Mouse (Mus musculus) C3H10T1/2 (cell line): ENCODE results near the gene Rnf2. TPM values are rescaled to one million over a fixed set of nuclear protein-coding genes. Genes with fewer than 3 reads are reported as not detected.

ENCODE experiments used
- polyA plus RNA-seq, 2 experiments: library from polyadenylated mRNA; unstranded; fragments of >200 nt; fragmentation: generic; extraction: Trizol; gene quantifications; one replicate each; pipeline ENCODE4 v1.2.1; 2012; ENCODE audit warnings: missing spikeins in 2 of 2

The Rnf2 gene
- 1 to 10 TPM in 1 of 2 experiments, under 1 TPM in 1; 0.78 to 9.7 TPM for polyA plus RNA-seq

DNA sequence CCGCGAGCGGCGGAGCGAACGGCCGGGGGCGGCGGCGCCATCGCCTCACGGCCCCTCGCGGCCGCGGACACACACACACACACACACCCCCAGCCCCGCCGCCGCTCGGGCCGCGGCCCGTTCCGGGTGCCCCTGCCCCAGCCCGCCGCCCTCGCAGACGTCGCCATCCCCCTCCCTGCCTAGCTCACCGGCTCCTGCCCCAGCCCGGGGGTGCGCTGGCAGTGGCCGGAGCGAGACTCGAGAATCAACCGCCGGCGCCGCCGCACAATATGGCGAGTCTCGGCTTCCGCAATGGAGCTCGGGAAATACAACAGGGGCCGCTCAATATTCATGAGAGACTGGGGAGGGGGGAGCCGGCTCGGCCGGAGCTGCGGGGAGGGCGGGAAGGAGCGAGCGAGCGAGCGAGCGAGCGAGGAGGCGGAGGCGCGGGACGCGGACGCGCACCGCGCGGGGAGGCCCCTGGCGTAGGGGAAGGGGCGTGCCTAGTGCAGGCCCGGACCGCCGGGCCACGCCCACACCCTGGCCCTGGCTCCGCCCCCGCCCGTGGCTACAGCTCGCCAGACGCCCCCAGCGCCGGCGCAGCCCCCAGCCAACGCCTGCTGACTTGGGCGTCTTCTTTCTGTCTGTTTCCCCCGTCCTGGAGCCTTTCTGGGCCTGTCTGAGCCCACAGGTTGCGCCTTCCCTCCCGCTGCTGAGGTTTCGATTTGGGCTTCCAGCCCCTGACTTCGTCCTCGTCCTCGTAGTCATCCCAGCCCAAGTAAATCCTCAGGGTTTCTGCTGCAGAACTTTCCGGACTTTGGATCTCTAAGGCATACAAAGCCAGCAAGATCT lies at the start of gene Rnf2:
Rnf2 (minus strand) TSS at position 425 of the 831 bp plus-strand sequence.

DNA sequence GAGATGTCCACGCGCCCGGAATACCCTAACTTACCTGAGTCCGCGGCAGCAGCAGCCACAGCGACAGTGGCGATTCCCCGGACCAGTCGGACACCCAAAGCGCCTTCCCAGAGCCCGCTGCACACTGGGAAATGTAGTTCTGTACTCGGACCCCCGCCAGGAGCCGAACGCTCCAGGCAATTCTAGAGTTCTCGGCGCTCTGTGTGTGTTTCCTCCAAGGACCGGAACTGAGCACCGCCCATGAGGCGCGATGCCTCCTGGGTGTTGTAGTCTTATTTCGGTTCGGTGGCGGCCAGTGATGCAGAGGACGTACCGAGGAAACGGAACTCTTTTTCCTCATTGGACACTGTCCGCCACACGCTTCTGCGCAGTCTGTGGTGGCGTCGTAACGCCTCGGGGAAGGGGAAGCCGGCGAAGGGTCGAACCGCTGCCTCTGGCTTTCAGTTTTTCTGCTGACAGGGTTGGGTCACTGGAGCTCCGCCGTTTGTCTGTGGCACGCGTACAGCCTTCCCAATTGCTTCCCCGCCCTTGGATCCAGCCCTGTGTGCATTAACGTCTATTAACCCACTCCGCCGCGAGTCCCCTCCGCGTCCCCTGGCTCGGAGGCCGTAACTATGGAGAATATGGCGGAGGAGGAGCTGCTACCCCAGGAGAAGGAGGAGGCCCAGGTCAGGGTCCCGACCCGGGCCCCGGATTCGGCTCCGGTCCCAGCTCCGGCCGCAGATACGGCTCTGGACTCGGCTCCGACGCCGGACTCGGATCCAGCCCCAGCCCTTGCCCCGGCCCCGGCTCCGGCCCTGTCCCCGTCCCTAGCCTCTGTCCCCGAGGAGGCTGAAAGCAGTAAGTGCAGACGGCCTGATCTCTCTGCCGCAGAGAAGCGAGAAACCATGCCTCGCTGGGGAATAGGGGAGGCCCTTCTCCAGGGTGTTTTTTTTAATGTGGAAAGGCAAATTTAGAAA lies 72.2 kb downstream of the Rnf2 start, which contains the start of the genes Swt1 and Trmt1l:
Swt1 (minus strand) TSS at position 193 of the 959 bp plus-strand sequence.
Trmt1l (plus strand) TSS at position 280 of the 959 bp plus-strand sequence.

Other genes starting within 250 kb of the Rnf2 start
- gene Ivns1abp, start 156.5 kb downstream of the Rnf2 start, polyA plus RNA-seq: 1 to 10 TPM; 1.3 to 4.0 TPM
- 1 to 10 TPM in 1 of 2 experiments, under 1 TPM in 1; 0.21 to 2.4 TPM for gene Swt1, start 72.5 kb downstream of the Rnf2 start, polyA plus RNA-seq
- gene Trmt1l, start 72.4 kb downstream of the Rnf2 start, polyA plus RNA-seq: 10 to 100 TPM in 1 of 2 experiments, 1 to 10 TPM in 1; 2.0 to 15.3 TPM
- gene Fam129a, start 70.2 kb upstream of the Rnf2 start, polyA plus RNA-seq: under 1 TPM; 0.07 to 0.25 TPM